Mouse (Mus musculus) brain, embryonic 14.5 days (tissue): ENCODE data around the gene Unc5cl.

Source experiments
- CTCF ChIP-seq: fragments of 200-500 bp; IDR thresholded peaks from 2 replicates; pipeline ENCODE4 v1.5.1; 2012; ENCODE audit warnings: inconsistent platforms, mild to moderate bottlenecking, moderate library complexity, borderline replicate concordance; ENCODE audit not compliant: insufficient read depth, insufficient read length; ENCODE audit errors: extremely low read depth
- POLR2A ChIP-seq: fragments of 200-500 bp; IDR thresholded peaks from 2 replicates; pipeline ENCODE4 v1.6.1; 2012; ENCODE audit warnings: mild to moderate bottlenecking, inconsistent platforms, borderline replicate concordance; ENCODE audit not compliant: poor library complexity, insufficient read depth, insufficient read length, severe bottlenecking; ENCODE audit errors: extremely low read depth

DNA sequence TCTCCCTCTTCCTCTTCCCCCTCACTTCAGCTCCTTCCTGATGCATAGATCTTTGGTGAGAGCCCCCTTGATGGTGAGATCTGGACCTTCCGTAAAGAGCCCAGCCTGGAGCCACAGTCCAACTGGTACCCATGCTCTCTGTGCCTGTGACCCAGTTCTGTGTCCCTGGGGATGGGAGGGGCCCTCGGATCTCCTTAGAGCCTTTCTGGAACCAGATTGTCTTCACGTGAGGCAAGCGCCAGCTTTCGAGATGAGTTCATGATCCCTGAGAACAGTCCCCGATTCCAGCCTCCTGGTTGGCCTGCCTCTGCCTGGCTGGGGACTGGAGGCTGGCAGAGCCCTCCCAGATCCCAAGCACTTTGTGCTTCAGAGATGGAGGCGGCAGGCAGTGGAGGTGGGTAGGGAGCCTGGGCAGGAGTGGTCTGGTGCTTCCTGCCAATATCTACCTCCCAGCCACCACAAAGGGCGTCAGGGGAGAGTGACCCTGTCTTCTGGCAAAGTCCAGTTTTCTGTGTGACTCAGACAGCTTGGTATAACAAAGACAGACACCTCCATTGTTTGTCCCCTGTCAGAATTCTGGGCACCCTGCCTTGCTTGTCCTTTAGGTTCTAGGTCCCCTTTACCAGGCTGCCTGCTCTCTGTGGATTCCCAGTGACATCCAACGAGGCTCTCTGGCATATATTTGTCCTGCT, 2.8 kb upstream of the Unc5cl start:
- no peak for TF ChIP-seq CTCF
- no peak for TF ChIP-seq POLR2A
